Mouse (Mus musculus): ENCODE data around the gene Ddx5. TPM values are rescaled to one million over a fixed set of nuclear protein-coding genes. Genes with fewer than 3 reads are reported as not detected.

The Ddx5 gene
- polyA plus RNA-seq, 1 experiment from 2014 or later: 515 TPM

DNA sequence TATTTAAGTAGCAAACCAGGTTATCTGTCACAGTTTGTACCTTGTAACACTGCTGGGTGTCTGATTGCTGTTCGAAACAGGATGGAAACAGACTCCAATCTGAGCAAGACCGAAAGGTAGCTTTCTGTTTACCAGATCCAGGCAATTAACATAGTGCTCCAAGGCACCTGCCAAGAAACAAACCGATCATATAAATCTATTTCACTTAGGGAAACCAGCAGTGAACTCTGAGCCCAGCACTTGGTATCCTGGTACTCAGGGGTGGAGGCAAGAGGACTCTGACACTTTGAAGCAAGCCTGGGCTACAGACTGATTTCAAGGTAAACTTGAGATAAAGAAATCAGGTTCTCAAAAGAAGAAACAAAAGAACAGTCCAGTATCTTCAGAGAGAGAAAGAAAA, 11.6 kb downstream of the Ddx5 start:
- ATAC-seq (ENCODE audit: low FRiP score) (no peak), DNase-seq (ENCODE audit: low spot score, missing footprints) (no peak)
- peaks cover 13% of the 10 kb centered on the region for H3K36me3 ChIP-seq (ENCODE audit: control insufficient read depth, insufficient read depth, low read length)
- no peak overlapping the region for H3K4me3 ChIP-seq (ENCODE audit: low read depth, low read length)
- 94% methylated on average over 3 of the region's 3 CpGs for WGBS
- no peak overlapping the region for H3K27ac ChIP-seq (ENCODE audit: low read depth, low read length)
- H3K27me3 ChIP-seq (ENCODE audit: control insufficient read depth, insufficient read depth, low read length): no peaks in the 10 kb centered on the region
- no peak overlapping the region for H3K4me2 ChIP-seq
- no peaks in the 10 kb centered on the region for H3K9me3 ChIP-seq (ENCODE audit: control insufficient read depth, low read length)
- H3K4me1 ChIP-seq (ENCODE audit: control insufficient read depth, insufficient read depth, low read length): peaks cover 6% of the 10 kb centered on the region; the same call in 1 of the 2 replicates
- H3K9ac ChIP-seq (ENCODE audit: low read length): no peak overlapping the region

DNA sequence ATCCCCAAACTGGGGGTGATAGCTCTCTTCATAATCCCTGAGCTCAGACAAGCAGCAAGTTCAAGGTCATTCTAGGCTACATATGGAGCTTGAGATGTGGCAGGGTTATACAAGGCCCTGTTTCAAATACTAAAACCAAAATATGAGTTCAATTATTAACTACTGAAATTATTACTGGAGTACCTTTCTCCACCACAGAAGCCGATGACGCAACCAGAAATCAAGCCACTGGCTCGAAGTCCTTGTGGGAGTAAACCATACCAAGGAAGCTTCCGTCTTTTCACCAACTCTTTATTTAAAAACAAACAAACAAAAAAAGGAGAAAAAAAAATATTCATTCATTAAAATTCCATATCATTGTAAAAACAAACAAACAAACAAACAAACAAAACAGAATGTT, 12.0 kb downstream of the Ddx5 start:
- no peak overlapping the region for H3K27ac ChIP-seq (ENCODE audit: low read depth, low read length)
- DNase-seq (ENCODE audit: low spot score, missing footprints) (no peak), ATAC-seq (ENCODE audit: low FRiP score) (no peak)
- H3K36me3 ChIP-seq (ENCODE audit: control insufficient read depth, insufficient read depth, low read length): peaks cover 13% of the 10 kb centered on the region
- H3K4me3 ChIP-seq (ENCODE audit: low read depth, low read length): no peak overlapping the region
- no peaks in the 10 kb centered on the region for H3K9me3 ChIP-seq (ENCODE audit: control insufficient read depth, low read length)
- H3K4me2 ChIP-seq: no peak overlapping the region
- H3K27me3 ChIP-seq (ENCODE audit: control insufficient read depth, insufficient read depth, low read length): no peaks in the 10 kb centered on the region
- peaks cover 6% of the 10 kb centered on the region; the same call in 1 of the 2 replicates for H3K4me1 ChIP-seq (ENCODE audit: control insufficient read depth, insufficient read depth, low read length)
- H3K9ac ChIP-seq (ENCODE audit: low read length): no peak overlapping the region
- 95% methylated on average over 4 of the region's 4 CpGs for WGBS

DNA sequence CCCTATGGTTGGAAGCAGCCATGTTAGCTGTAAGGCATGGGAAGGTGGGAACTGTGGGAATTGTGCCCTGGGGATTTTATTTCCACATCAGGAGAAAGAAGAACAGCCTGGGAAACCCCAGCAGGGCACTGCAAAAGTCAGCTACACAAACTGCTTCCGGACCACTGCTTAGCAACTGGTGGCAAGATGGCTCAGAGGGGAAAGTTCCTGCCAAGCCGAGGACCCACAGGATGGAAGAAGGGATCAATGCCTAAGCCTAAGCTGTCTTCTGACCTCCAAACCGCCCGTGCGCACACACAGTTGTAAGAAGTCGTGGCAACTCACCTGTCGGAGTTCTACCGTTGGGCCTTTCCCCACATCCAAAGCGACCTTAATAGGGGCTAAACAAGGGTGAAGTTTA, 15.9 kb downstream of the Ddx5 start:
- Histone ChIP-seq H3K9me3 (ENCODE audit: control insufficient read depth, low read length) (no peaks in the 10 kb centered on the region), H3K4me1 (ENCODE audit: control insufficient read depth, insufficient read depth, low read length) (no peaks in the 10 kb centered on the region; the same call in 1 of the 2 replicates), H3K36me3 (ENCODE audit: control insufficient read depth, insufficient read depth, low read length) (peaks cover 22% of the 10 kb centered on the region), H3K9ac (ENCODE audit: low read length) (no peak overlapping the region), H3K4me3 (ENCODE audit: low read depth, low read length) (no peak overlapping the region), H3K27me3 (ENCODE audit: control insufficient read depth, insufficient read depth, low read length) (no peaks in the 10 kb centered on the region), H3K27ac (ENCODE audit: low read depth, low read length) (no peak overlapping the region), H3K4me2 (no peak overlapping the region)
- WGBS: 92% methylated on average over 9 of the region's 9 CpGs
- DNase-seq (ENCODE audit: low spot score, missing footprints): no peak
- ATAC-seq (ENCODE audit: low FRiP score): no peak

DNA sequence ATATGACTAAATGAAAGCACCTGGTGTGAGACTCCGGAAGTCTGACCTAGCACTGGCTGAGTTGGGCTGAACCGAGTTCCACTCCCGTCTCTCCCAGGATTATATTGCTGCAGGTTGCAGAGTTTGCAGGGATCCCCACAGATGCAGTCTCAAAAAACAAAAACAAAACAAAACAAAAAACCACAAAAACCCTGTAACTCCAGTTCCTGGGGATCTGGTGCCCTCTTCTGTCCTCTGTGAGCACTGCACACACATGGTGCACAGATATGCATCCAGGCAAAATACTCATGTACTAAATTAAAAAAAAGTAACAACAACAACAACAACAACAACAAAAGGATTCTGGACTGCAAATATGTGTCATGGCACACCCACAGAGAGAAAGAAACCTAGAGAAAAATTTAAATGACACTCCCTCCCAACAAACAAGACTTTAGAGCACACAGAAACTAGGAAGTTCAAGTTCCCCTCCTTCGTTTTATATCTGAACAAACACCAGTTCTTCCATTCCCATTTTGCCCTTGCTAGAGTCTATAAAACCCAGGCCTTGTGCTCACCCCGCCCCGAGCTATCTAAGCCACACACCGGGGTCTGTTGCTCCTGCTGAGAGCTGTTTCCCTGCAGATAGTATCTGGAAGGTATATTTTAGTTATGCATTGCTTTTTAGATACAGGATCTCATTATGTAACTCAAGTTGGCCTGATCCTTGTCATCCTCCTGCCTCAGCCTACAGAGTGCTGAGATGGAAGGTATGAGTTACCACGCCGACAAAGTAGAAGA, 18.6 kb downstream of the Ddx5 start:
- DNase-seq (ENCODE audit: low spot score, missing footprints) (no peak), ATAC-seq (ENCODE audit: low FRiP score) (no peak)
- H3K9me3 ChIP-seq (ENCODE audit: control insufficient read depth, low read length): no peaks in the 10 kb centered on the region; the same call in 1 of the 2 replicates
- no peak overlapping the region for H3K27ac ChIP-seq (ENCODE audit: low read depth, low read length)
- WGBS: 93% methylated on average over 9 of the region's 9 CpGs
- no peak overlapping the region for H3K9ac ChIP-seq (ENCODE audit: low read length)
- no peaks in the 10 kb centered on the region for H3K27me3 ChIP-seq (ENCODE audit: control insufficient read depth, insufficient read depth, low read length)
- H3K36me3 ChIP-seq (ENCODE audit: control insufficient read depth, insufficient read depth, low read length): peaks cover 33% of the 10 kb centered on the region
- H3K4me1 ChIP-seq (ENCODE audit: control insufficient read depth, insufficient read depth, low read length): no peaks in the 10 kb centered on the region
- no peak overlapping the region for H3K4me2 ChIP-seq
- H3K4me3 ChIP-seq (ENCODE audit: low read depth, low read length): no peak overlapping the region

DNA sequence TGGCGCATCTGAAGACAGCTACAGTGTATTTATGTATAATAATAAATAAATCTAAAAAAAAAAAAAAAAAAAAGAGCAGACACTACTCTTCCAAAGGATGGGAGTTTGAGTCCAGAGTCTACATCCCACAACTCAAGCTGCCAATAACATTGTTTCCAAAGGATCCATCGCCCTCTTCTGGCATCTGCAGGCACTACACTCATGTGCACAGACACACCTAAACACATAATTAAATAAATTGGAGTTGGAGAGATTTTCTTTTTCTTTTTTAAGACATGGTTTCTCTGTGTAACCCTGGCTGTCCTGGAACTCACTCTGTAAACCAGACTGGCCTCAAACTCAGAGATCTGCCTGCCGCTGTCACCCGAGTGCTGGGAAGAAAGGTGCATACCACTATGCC, 21.5 kb downstream of the Ddx5 start:
- no peak overlapping the region for H3K27ac ChIP-seq (ENCODE audit: low read depth, low read length)
- 95% methylated on average over 4 of the region's 4 CpGs for WGBS
- H3K9ac ChIP-seq (ENCODE audit: low read length): no peak overlapping the region
- no peak overlapping the region for H3K4me2 ChIP-seq
- H3K27me3 ChIP-seq (ENCODE audit: control insufficient read depth, insufficient read depth, low read length): no peaks in the 10 kb centered on the region
- no peak for DNase-seq (ENCODE audit: low spot score, missing footprints)
- ATAC-seq (ENCODE audit: low FRiP score): no peak
- no peak overlapping the region for H3K4me3 ChIP-seq (ENCODE audit: low read depth, low read length)
- no peaks in the 10 kb centered on the region; the same call in 1 of the 2 replicates for H3K9me3 ChIP-seq (ENCODE audit: control insufficient read depth, low read length)
- H3K36me3 ChIP-seq (ENCODE audit: control insufficient read depth, insufficient read depth, low read length): peaks cover 27% of the 10 kb centered on the region
- no peaks in the 10 kb centered on the region for H3K4me1 ChIP-seq (ENCODE audit: control insufficient read depth, insufficient read depth, low read length)

DNA sequence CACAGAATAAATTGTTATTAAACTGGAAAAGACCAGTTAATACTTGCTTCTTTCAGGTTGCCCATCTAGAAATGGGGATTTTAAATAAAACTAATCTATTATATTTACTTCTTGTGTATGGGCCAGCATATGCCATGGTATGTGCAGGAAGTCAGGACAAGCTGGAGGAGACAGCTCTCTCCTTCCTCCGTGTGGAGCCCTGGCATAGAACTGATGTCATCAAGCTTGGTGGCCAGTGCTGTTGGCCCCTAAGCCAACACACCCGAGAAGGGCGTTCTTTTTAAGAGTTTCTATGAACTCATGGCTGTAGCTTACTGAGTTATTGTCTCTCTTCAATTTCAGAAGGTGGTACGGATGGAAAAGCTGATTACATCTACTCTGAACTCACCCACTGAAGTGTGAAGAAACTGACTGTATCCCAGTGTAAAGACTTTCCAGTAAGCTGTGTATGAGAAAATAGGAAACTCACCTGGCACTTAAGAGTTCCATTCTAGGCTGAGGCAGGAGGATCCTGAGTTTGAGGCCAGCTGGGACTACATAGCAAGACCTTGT, 22.3 kb downstream of the Ddx5 start:
- WGBS: 94% methylated on average over 4 of the region's 4 CpGs
- 0 out of 2 replicates have a peak, but pooled peaks cover 3% of the 10 kb centered on the region for H3K4me1 ChIP-seq (ENCODE audit: control insufficient read depth, insufficient read depth, low read length)
- no peak overlapping the region for H3K4me3 ChIP-seq (ENCODE audit: low read depth, low read length)
- H3K4me2 ChIP-seq: no peak overlapping the region
- DNase-seq (ENCODE audit: low spot score, missing footprints) (no peak), ATAC-seq (ENCODE audit: low FRiP score) (no peak)
- no peaks in the 10 kb centered on the region for H3K27me3 ChIP-seq (ENCODE audit: control insufficient read depth, insufficient read depth, low read length)
- H3K27ac ChIP-seq (ENCODE audit: low read depth, low read length): no peak overlapping the region
- H3K9me3 ChIP-seq (ENCODE audit: control insufficient read depth, low read length): no peaks in the 10 kb centered on the region; the same call in 1 of the 2 replicates
- peaks cover 24% of the 10 kb centered on the region for H3K36me3 ChIP-seq (ENCODE audit: control insufficient read depth, insufficient read depth, low read length)
- no peak overlapping the region for H3K9ac ChIP-seq (ENCODE audit: low read length)

DNA sequence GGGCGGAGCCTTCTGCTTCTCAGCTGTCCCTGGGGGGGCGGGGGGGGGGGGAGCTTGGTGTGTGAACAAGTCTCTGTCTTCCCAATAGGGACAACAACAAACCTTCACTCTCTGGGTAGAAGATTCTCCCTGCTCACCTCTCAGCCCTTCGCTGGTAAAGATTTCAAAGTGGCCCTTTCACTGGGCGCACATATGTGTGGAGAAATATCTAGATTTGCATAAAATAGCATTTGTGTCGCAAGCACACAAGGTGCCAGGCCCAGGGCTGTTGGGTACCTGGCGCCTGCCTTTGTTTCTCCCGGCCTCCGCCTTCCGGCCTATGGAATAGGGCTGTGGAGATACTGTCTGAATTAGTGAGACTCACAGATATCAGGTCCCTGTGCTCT, 26.2 kb downstream of the Ddx5 start:
- DNase-seq (ENCODE audit: low spot score, missing footprints): no peak
- H3K9ac ChIP-seq (ENCODE audit: low read length): no peak overlapping the region
- H3K27me3 ChIP-seq (ENCODE audit: control insufficient read depth, insufficient read depth, low read length): no peaks in the 10 kb centered on the region
- no peaks in the 10 kb centered on the region; the same call in 1 of the 2 replicates for H3K9me3 ChIP-seq (ENCODE audit: control insufficient read depth, low read length)
- H3K4me1 ChIP-seq (ENCODE audit: control insufficient read depth, insufficient read depth, low read length): 0 out of 2 replicates have a peak, but pooled peaks cover 3% of the 10 kb centered on the region
- WGBS: 77% methylated on average over 9 of the region's 9 CpGs
- H3K27ac ChIP-seq (ENCODE audit: low read depth, low read length): no peak overlapping the region
- peaks cover 8% of the 10 kb centered on the region for H3K36me3 ChIP-seq (ENCODE audit: control insufficient read depth, insufficient read depth, low read length)
- H3K4me3 ChIP-seq (ENCODE audit: low read depth, low read length): no peak overlapping the region
- H3K4me2 ChIP-seq: no peak overlapping the region
- ATAC-seq (ENCODE audit: low FRiP score): no peak

DNA sequence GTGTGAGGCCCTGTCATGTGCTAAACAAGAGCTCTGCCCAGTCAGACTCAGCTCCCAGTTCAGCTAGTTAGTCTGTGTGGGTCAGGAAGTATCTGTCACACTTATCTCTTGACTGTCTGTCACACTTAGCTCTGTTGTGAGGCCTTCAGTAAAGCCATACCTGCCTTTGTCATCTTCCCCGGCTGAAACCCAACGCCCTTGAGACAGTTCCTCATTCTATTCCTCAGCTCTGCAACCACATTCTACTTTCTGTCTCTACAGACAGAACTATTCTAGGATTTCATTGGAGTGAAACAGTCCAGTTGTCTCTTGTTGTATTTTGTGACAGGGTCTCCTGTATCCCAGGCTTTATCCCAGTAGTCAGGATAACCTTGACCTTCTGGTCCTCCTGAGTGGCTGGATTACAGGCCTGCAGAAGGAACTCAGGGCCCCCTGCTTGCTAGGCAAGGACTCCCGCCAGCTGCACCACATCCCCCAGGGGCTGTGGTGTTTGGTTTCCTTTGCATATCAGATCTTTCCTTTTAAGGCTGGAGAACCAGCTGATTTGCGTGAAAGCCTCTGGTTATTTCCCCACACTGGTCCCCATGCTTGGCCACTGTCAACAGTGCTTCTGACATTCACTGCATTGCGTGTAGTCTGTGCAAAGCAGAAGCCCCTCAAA, 26.7 kb downstream of the Ddx5 start:
- Histone ChIP-seq H3K4me1 (ENCODE audit: control insufficient read depth, insufficient read depth, low read length) (0 out of 2 replicates have a peak, but pooled peaks cover 3% of the 10 kb centered on the region), H3K4me3 (ENCODE audit: low read depth, low read length) (no peak overlapping the region), H3K9ac (ENCODE audit: low read length) (no peak overlapping the region), H3K27ac (ENCODE audit: low read depth, low read length) (no peak overlapping the region), H3K27me3 (ENCODE audit: control insufficient read depth, insufficient read depth, low read length) (no peaks in the 10 kb centered on the region), H3K36me3 (ENCODE audit: control insufficient read depth, insufficient read depth, low read length) (peaks cover 5% of the 10 kb centered on the region), H3K9me3 (ENCODE audit: control insufficient read depth, low read length) (no peaks in the 10 kb centered on the region), H3K4me2 (no peak overlapping the region)
- DNase-seq (ENCODE audit: low spot score, missing footprints) (no peak), ATAC-seq (ENCODE audit: low FRiP score) (no peak)
- WGBS: 54% methylated on average over 5 of the region's 5 CpGs

DNA sequence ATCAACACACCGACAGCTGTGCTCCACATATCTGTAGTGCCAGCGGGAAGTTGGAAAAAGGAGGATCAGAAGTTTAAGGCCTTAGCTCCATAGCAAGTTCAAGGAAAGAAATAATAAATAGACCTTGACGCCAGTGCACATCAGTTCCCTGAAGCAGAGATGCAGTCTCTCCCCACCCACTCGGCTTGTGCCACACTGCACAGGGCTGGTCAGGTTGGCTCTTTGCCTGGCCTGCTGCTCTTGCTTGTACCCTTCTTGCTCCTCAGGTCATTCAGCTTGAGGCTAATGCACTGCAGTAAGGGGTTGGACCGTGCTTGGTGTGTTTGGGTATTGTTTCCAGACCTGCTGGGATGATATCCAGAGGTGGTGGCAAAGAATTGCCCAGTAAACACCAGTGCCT, 28.5 kb downstream of the Ddx5 start:
- Histone ChIP-seq H3K27me3 (ENCODE audit: control insufficient read depth, insufficient read depth, low read length) (no peaks in the 10 kb centered on the region), H3K4me2 (no peak overlapping the region), H3K27ac (ENCODE audit: low read depth, low read length) (no peak overlapping the region), H3K36me3 (ENCODE audit: control insufficient read depth, insufficient read depth, low read length) (no peaks in the 10 kb centered on the region), H3K9me3 (ENCODE audit: control insufficient read depth, low read length) (no peaks in the 10 kb centered on the region), H3K4me3 (ENCODE audit: low read depth, low read length) (no peak overlapping the region), H3K9ac (ENCODE audit: low read length) (no peak overlapping the region), H3K4me1 (ENCODE audit: control insufficient read depth, insufficient read depth, low read length) (0 out of 2 replicates have a peak, but pooled peaks cover 3% of the 10 kb centered on the region)
- ATAC-seq (ENCODE audit: low FRiP score): no peak
- WGBS: 95% methylated on average over 5 of the region's 5 CpGs
- no peak for DNase-seq (ENCODE audit: low spot score, missing footprints)
